ENCODE assay signal across 11 mouse cellular contexts in genomic region chrX:13054612-13055011, GRCm38 (mm10). TPM values are rescaled to one million over a fixed set of nuclear protein-coding genes. Genes with fewer than 3 reads are reported as not detected.
DNase-seq lines count a peak whose midpoint lies in the region; ATAC-seq lines count a peak whose summit lies in the region.
"Had no signal": no experiment of that assay in that cellular context is flagged by ENCODE, and none has a peak within 500 bp of the region (broad histone marks: within the 10 kb centered on the region; RNA-seq: fewer than 3 reads in every experiment).

No protein-coding gene starts in this region.

- WGBS in heart, embryonic 15.5 days, result 32% methylated on average over 1 of the region's 1 CpGs

- peaks cover 3% of the 10 kb centered on the region; the same call in 1 of the 2 replicates for H3K27me3 ChIP-seq in heart, embryonic 15.5 days

- peak; percentile 60; the same call in 1 of the 2 replicates for ATAC-seq in heart, embryonic 15.5 days (replicated peaks; ENCODE audit: insufficient number of reproducible peaks, insufficient read depth, low FRiP score, low read depth)
- ATAC-seq in megakaryocyte progenitor cell, adult 5-6 weeks (replicated peaks; ENCODE audit: poor library complexity), result peak; percentile 99
- ATAC-seq in granulocyte monocyte progenitor cell, adult 5-6 weeks (replicated peaks; ENCODE audit: poor library complexity, severe bottlenecking), result no peak

- DNase-seq in heart, adult 9 months (ENCODE audit: low spot score in 2 of 2), result peak; percentile 5 to 8
- DNase-seq in heart, postnatal 36 days, result no peak
- DNase-seq in adrenal gland, adult 8-10 months, result peak; percentile 28
- DNase-seq in thymus, postnatal 14 days, result no peak
- no peak for DNase-seq in gastrocnemius, adult 8-10 months (ENCODE audit: low spot score in 2 of 2)
- DNase-seq: kidney, adult 8-10 months; right cerebral cortex, postnatal 4 days had no signal

- H3K9ac ChIP-seq in heart, embryonic 15.5 days, result no peak overlapping the region

- H3K4me3 ChIP-seq in heart, embryonic 15.5 days, result no peak overlapping the region
- H3K4me3 ChIP-seq: midbrain, embryonic 10.5 days had no signal

- no peaks in the 10 kb centered on the region for H3K36me3 ChIP-seq in heart, embryonic 15.5 days
- H3K36me3 ChIP-seq: midbrain, embryonic 10.5 days had no signal

- intact Hi-C loops in heart, postnatal 36 days (cut with DNase I), result no loop called here

- peaks cover 6% of the 10 kb centered on the region; the same call in 1 of the 2 replicates for H3K4me1 ChIP-seq in heart, embryonic 15.5 days (replicated peaks)
- H3K4me1 ChIP-seq: midbrain, embryonic 10.5 days had no signal

- no peak overlapping the region for H3K27ac ChIP-seq in heart, embryonic 15.5 days
- H3K27ac ChIP-seq: midbrain, embryonic 10.5 days had no signal

- H3K4me2 ChIP-seq in heart, embryonic 15.5 days, result no peak overlapping the region

- H3K9me3 ChIP-seq in heart, embryonic 15.5 days (replicated peaks), result no peaks in the 10 kb centered on the region
- H3K9me3 ChIP-seq: midbrain, embryonic 10.5 days had no signal

RNA-seq across cellular contexts. Expression of gene Usp9x, which starts 16.7 kb away (rescaled TPM):
- 100 to 1,000 TPM; 153 to 174 TPM for total RNA-seq in heart, postnatal 36 days (2021)
- total RNA-seq in adrenal gland, adult 8-10 months (2022), result 100 to 1,000 TPM; 172 to 242 (median 222) TPM
- polyA plus RNA-seq in heart, embryonic 15.5 days (2015; fragmentation: Nextera tagmentation; extraction: Ambion mirVana), result 17.2 and 20.2 TPM in 2 replicates
- total RNA-seq in megakaryocyte progenitor cell, adult 5-6 weeks (2015), result 133 and 134 TPM in 2 replicates
- 107 and 135 TPM in 2 replicates for total RNA-seq in megakaryocyte progenitor cell, adult 5-6 weeks (2017)
- 80.5 and 97.7 TPM in 2 replicates for total RNA-seq in granulocyte monocyte progenitor cell, adult 5-6 weeks (2014; fragmentation: Nextera tagmentation)
- total RNA-seq in granulocyte monocyte progenitor cell, adult 5-6 weeks (2017), result 136 and 146 TPM in 2 replicates
- total RNA-seq in gastrocnemius, adult 8-10 months (2022), result 100 to 1,000 TPM; 141 to 212 (median 167) TPM

Comparison
In these comparisons a context has a peak if more than half of its experiments do, and no peak if none do; other contexts are left out.
1. DNase-seq: peak in heart, adult 9 months (2 of 2) and adrenal gland, adult 8-10 months (single experiment); none in heart, postnatal 36 days (0 of 2), thymus, postnatal 14 days (single experiment) and gastrocnemius, adult 8-10 months (0 of 2).